Mouse (Mus musculus): ENCODE results near the gene Gm49405.

The Gm49405 gene

GRCm38 (mm10) chr19:4051741-4052515, 51.5 kb downstream of the Gm49405 start:
- peak; percentile 77 for DNase-seq (ENCODE audit: low spot score)

- peak; percentile 40 for DNase-seq (ENCODE audit: low spot score)
Observed at GRCm38 (mm10) chr19:4052516-4053030, 52.1 kb downstream of the Gm49405 start.

- no peak for DNase-seq (ENCODE audit: low spot score)
Observed at GRCm38 (mm10) chr19:4054613-4055012, 54.2 kb downstream of the Gm49405 start.

Measured in adipocyte (in vitro differentiated cells).